Mouse (Mus musculus) layer of hippocampus, adult 2 months (tissue): ENCODE data around the gene Olfr1301. TPM values are rescaled to one million over a fixed set of nuclear protein-coding genes. Genes with fewer than 3 reads are reported as not detected.

Source experiments
- DNase-seq, 2 experiments: peaks; one replicate each; pipeline ENCODE4 v3.0.0; 2022; ENCODE audit warnings: low spot score in 2 of 2
- H3K27ac ChIP-seq: fragments of 200-600 bp; 2 replicates; pipeline ENCODE4 v1.8.1; 2022
- H3K4me3 ChIP-seq: fragments of 200-600 bp; 2 replicates; pipeline ENCODE4 v1.8.1; 2022; ENCODE audit warnings: mild to moderate bottlenecking
- CTCF ChIP-seq: fragments of 200-600 bp; conservative IDR thresholded peaks from 2 replicates; pipeline ENCODE4 v1.8.1; 2022; ENCODE audit warnings: antibody characterized with exemption, mild to moderate bottlenecking, moderate library complexity
- long read RNA-seq, 2 experiments: library from polyadenylated mRNA; stranded (forward); transcript quantifications; one replicate each; pipeline ENCODE4 v2.0.0; 2021; ENCODE audit warnings: borderline mapping rate in 2 of 2
- total RNA-seq, 2 experiments: library from RNA; stranded (reverse); gene quantifications; 2 replicates each; pipeline ENCODE4 v1.2.3; 2021

The Olfr1301 gene
- not detected for total RNA-seq
- long read RNA-seq, experiment 1 = 0 reads
- long read RNA-seq, experiment 2 = 0 reads

GRCm38 (mm10) chr2:111750706-111751105 is at the start of gene Olfr1301:
Olfr1301 (plus strand) TSS chr2:111751006.
- Histone ChIP-seq H3K27ac (no peak within 1 kb of the TSS), H3K4me3 (no peak within 1 kb of the TSS)
- DNase-seq = no peak
- no peak for TF ChIP-seq CTCF

- Histone ChIP-seq H3K27ac (no peak overlapping the region), H3K4me3 (no peak overlapping the region)
- TF ChIP-seq CTCF = no peak
- no peak for DNase-seq
These were observed 24.1 kb upstream of the Olfr1301 start for GRCm38 (mm10) chr2:111726739-111727138.

GRCm38 (mm10) chr2:111777129-111777528 is 26.3 kb downstream of the Olfr1301 start, which contains the start of gene Olfr1302:
Olfr1302 (plus strand) TSS chr2:111777429.
- no peak for TF ChIP-seq CTCF
- DNase-seq = no peak
- H3K4me3 ChIP-seq = no peak within 1 kb of the TSS
- no peak within 1 kb of the TSS for H3K27ac ChIP-seq

Other genes starting within 250 kb of the Olfr1301 start
- gene Olfr1293-ps, start 225.8 kb upstream of the Olfr1301 start, total RNA-seq = not detected
- not detected for gene Olfr1294, start 210.7 kb upstream of the Olfr1301 start, total RNA-seq
- gene Olfr1295, start 181.3 kb upstream of the Olfr1301 start, total RNA-seq = not detected
- gene Olfr1297, start 124.5 kb upstream of the Olfr1301 start, total RNA-seq = not detected
- gene Olfr1298, start 101.8 kb upstream of the Olfr1301 start, total RNA-seq = not detected
- not detected for gene Olfr1299, start 89.6 kb upstream of the Olfr1301 start, total RNA-seq
- gene Olfr1302, start 26.4 kb downstream of the Olfr1301 start, total RNA-seq = not detected
- not detected for gene Olfr1303, start 69.3 kb downstream of the Olfr1301 start, total RNA-seq
- gene Olfr1305, start 126.1 kb downstream of the Olfr1301 start, total RNA-seq = not detected
- gene Olfr1306, start 165.3 kb downstream of the Olfr1301 start, total RNA-seq = not detected
- under 1 TPM; 0.02 to 0.05 TPM for gene Olfr1307, start 198.4 kb downstream of the Olfr1301 start, total RNA-seq
- gene Olfr1308, start 213.9 kb downstream of the Olfr1301 start, total RNA-seq = not detected
- gene Olfr1309, start 239.3 kb downstream of the Olfr1301 start, total RNA-seq = not detected